Mouse (Mus musculus) erythroblast, adult 5-6 weeks (primary cell): Measurements from ENCODE around the gene Eif3l. TPM values are rescaled to one million over a fixed set of nuclear protein-coding genes. Genes with fewer than 3 reads are reported as not detected.

Experiments
- ATAC-seq: replicated peaks from 2 replicates; pipeline ENCODE4 v1.8.0; 2016; ENCODE audit warnings: moderate number of reproducible peaks, mild to moderate bottlenecking, moderate TSS enrichment, inconsistent platforms; ENCODE audit not compliant: poor library complexity, low FRiP score, severe bottlenecking
- total RNA-seq, 2 experiments: library from RNA; stranded (forward) in 1 of 2; stranded (reverse) in 1 of 2; fragments of 150-400 nt in 1 of 2; fragments of 200-764, 138-1000 nt in 1 of 2; gene quantifications; 2 replicates each; pipeline versions ENCODE4 v1.2.3 to v1.2.4; 2015 to 2017; ENCODE audit warnings: low replicate concordance in 2 of 2

The Eif3l gene
- total RNA-seq, 2 experiments from 2014 or later = 29.4 to 51.3 TPM

- peak; percentile 40 for ATAC-seq
Observed at GRCm38 (mm10) chr15:79141566-79141917, 66.6 kb downstream of the Eif3l start.

GRCm38 (mm10) chr15:79143316-79143715 lies 68.3 kb downstream of the Eif3l start:
- ATAC-seq = no peak

Other genes starting within 250 kb of the Eif3l start
- not detected in 2 replicates for gene Cdc42ep1, start 232.6 kb upstream of the Eif3l start, total RNA-seq (2015; ENCODE audit: low replicate concordance)
- gene Cdc42ep1, start 232.6 kb upstream of the Eif3l start, total RNA-seq (2017; ENCODE audit: low replicate concordance) = 0.70 TPM in 1 of 2 replicates, not detected in the other
- not detected in 2 replicates for gene Lgals2, start 219.7 kb upstream of the Eif3l start, total RNA-seq (2015; ENCODE audit: low replicate concordance)
- not detected in 2 replicates for gene Lgals2, start 219.7 kb upstream of the Eif3l start, total RNA-seq (2017; ENCODE audit: low replicate concordance)
- gene Gga1, start 198.0 kb upstream of the Eif3l start, total RNA-seq (2015; ENCODE audit: low replicate concordance) = 6.5 and 17.1 TPM in 2 replicates
- gene Gga1, start 198.0 kb upstream of the Eif3l start, total RNA-seq (2017; ENCODE audit: low replicate concordance) = 3.5 and 3.7 TPM in 2 replicates
- not detected in 2 replicates for gene Gm49510, start 175.5 kb upstream of the Eif3l start, total RNA-seq (2015; ENCODE audit: low replicate concordance)
- 0.56 and 0.77 TPM in 2 replicates for gene Gm49510, start 175.5 kb upstream of the Eif3l start, total RNA-seq (2017; ENCODE audit: low replicate concordance)
- gene Sh3bp1, start 175.4 kb upstream of the Eif3l start, total RNA-seq (2015; ENCODE audit: low replicate concordance) = 13.6 and 15.2 TPM in 2 replicates
- 4.5 and 8.8 TPM in 2 replicates for gene Sh3bp1, start 175.4 kb upstream of the Eif3l start, total RNA-seq (2017; ENCODE audit: low replicate concordance)
- gene Pdxp, start 161.3 kb upstream of the Eif3l start, total RNA-seq (2015; ENCODE audit: low replicate concordance) = 2.7 and 9.4 TPM in 2 replicates
- gene Pdxp, start 161.3 kb upstream of the Eif3l start, total RNA-seq (2017; ENCODE audit: low replicate concordance) = not detected in 2 replicates
- gene Lgals1, start 148.5 kb upstream of the Eif3l start, total RNA-seq (2015; ENCODE audit: low replicate concordance) = 46.1 and 56.2 TPM in 2 replicates
- gene Lgals1, start 148.5 kb upstream of the Eif3l start, total RNA-seq (2017; ENCODE audit: low replicate concordance) = 77.5 and 79.0 TPM in 2 replicates
- 1.5 and 6.1 TPM in 2 replicates for gene Nol12, start 140.2 kb upstream of the Eif3l start, total RNA-seq (2015; ENCODE audit: low replicate concordance)
- gene Nol12, start 140.2 kb upstream of the Eif3l start, total RNA-seq (2017; ENCODE audit: low replicate concordance) = 7.6 and 10.7 TPM in 2 replicates
- gene Triobp, start 127.5 kb upstream of the Eif3l start, total RNA-seq (2015; ENCODE audit: low replicate concordance) = 42.6 and 43.6 TPM in 2 replicates
- gene Triobp, start 127.5 kb upstream of the Eif3l start, total RNA-seq (2017; ENCODE audit: low replicate concordance) = 16.3 and 20.9 TPM in 2 replicates
- 6.5 and 8.6 TPM in 2 replicates for gene H1f0, start 46.7 kb upstream of the Eif3l start, total RNA-seq (2015; ENCODE audit: low replicate concordance)
- gene H1f0, start 46.7 kb upstream of the Eif3l start, total RNA-seq (2017; ENCODE audit: low replicate concordance) = 8.2 and 20.5 TPM in 2 replicates
- gene Galr3, start 33.3 kb upstream of the Eif3l start, total RNA-seq (2015; ENCODE audit: low replicate concordance) = not detected in 2 replicates
- gene Galr3, start 33.3 kb upstream of the Eif3l start, total RNA-seq (2017; ENCODE audit: low replicate concordance) = not detected in 2 replicates
- 12.3 and 20.0 TPM in 2 replicates for gene Ankrd54, start 12.3 kb upstream of the Eif3l start, total RNA-seq (2015; ENCODE audit: low replicate concordance)
- 7.5 and 11.4 TPM in 2 replicates for gene Ankrd54, start 12.3 kb upstream of the Eif3l start, total RNA-seq (2017; ENCODE audit: low replicate concordance)
- gene Micall1, start 33.7 kb downstream of the Eif3l start, total RNA-seq (2015; ENCODE audit: low replicate concordance) = 0.77 and 1.9 TPM in 2 replicates
- 0.68 and 0.98 TPM in 2 replicates for gene Micall1, start 33.7 kb downstream of the Eif3l start, total RNA-seq (2017; ENCODE audit: low replicate concordance)
- gene Polr2f, start 65.8 kb downstream of the Eif3l start, total RNA-seq (2015; ENCODE audit: low replicate concordance) = 16.1 and 20.7 TPM in 2 replicates
- 10.8 and 13.9 TPM in 2 replicates for gene Polr2f, start 65.8 kb downstream of the Eif3l start, total RNA-seq (2017; ENCODE audit: low replicate concordance)
- gene 1700088E04Rik, start 66.1 kb downstream of the Eif3l start, total RNA-seq (2015; ENCODE audit: low replicate concordance) = not detected in 2 replicates
- gene 1700088E04Rik, start 66.1 kb downstream of the Eif3l start, total RNA-seq (2017; ENCODE audit: low replicate concordance) = not detected in 2 replicates
- gene Sox10, start 90.1 kb downstream of the Eif3l start, total RNA-seq (2015; ENCODE audit: low replicate concordance) = not detected in 2 replicates
- gene Sox10, start 90.1 kb downstream of the Eif3l start, total RNA-seq (2017; ENCODE audit: low replicate concordance) = not detected in 2 replicates
- gene Pick1, start 154.0 kb downstream of the Eif3l start, total RNA-seq (2015; ENCODE audit: low replicate concordance) = 1.3 TPM in 1 of 2 replicates, not detected in the other
- gene Pick1, start 154.0 kb downstream of the Eif3l start, total RNA-seq (2017; ENCODE audit: low replicate concordance) = 1.3 and 4.9 TPM in 2 replicates
- gene Gm49486, start 154.2 kb downstream of the Eif3l start, total RNA-seq (2015; ENCODE audit: low replicate concordance) = not detected in 2 replicates
- gene Gm49486, start 154.2 kb downstream of the Eif3l start, total RNA-seq (2017; ENCODE audit: low replicate concordance) = not detected in 2 replicates
- not detected in 2 replicates for gene Slc16a8, start 179.6 kb downstream of the Eif3l start, total RNA-seq (2015; ENCODE audit: low replicate concordance)
- not detected in 2 replicates for gene Slc16a8, start 179.6 kb downstream of the Eif3l start, total RNA-seq (2017; ENCODE audit: low replicate concordance)
- gene Baiap2l2, start 210.4 kb downstream of the Eif3l start, total RNA-seq (2015; ENCODE audit: low replicate concordance) = not detected in 2 replicates
- not detected in 2 replicates for gene Baiap2l2, start 210.4 kb downstream of the Eif3l start, total RNA-seq (2017; ENCODE audit: low replicate concordance)